Mouse (Mus musculus): Measurements from ENCODE around the gene Olfr1280.

DNA sequence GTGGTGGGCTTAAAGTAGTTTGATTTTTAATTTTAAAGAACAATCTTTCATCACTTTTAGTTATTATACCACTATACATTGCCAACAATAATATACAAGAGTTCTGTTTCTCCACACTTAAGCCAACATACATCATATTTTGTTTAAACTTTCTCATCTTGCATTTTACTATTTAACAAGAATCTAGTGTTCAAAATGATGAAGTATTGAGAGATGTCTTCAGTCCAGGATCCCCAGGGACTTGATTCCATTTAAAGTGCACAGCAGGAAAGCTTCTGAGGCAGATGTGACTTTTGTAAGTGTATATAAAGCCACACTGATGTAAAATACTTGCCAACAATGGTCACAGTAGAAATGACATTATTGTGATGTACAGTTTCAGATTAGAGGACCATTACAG is at the start of gene Olfr1280:
- TF ChIP-seq CTCF (IDR thresholded peaks at IDR 0.05; ENCODE audit: control insufficient read depth, insufficient read depth, insufficient replicate concordance, low read depth, low read length) (no peak), POLR2A (IDR thresholded peaks at IDR 0.05; ENCODE audit: control insufficient read depth, low read depth, low read length) (no peak)

All from testis, adult 2 months (tissue).